Mouse (Mus musculus): ENCODE results near the gene Slc19a2. TPM values are rescaled to one million over a fixed set of nuclear protein-coding genes. Genes with fewer than 3 reads are reported as not detected.

Gene Slc19a2
- total RNA-seq (2014; rRNA removed; ENCODE audit: low replicate concordance) (7.6 and 10.6 TPM in 2 replicates), polyA plus RNA-seq (2015; fragmentation: Nextera tagmentation; extraction: Ambion mirVana) (5.0 and 5.3 TPM in 2 replicates)

DNA sequence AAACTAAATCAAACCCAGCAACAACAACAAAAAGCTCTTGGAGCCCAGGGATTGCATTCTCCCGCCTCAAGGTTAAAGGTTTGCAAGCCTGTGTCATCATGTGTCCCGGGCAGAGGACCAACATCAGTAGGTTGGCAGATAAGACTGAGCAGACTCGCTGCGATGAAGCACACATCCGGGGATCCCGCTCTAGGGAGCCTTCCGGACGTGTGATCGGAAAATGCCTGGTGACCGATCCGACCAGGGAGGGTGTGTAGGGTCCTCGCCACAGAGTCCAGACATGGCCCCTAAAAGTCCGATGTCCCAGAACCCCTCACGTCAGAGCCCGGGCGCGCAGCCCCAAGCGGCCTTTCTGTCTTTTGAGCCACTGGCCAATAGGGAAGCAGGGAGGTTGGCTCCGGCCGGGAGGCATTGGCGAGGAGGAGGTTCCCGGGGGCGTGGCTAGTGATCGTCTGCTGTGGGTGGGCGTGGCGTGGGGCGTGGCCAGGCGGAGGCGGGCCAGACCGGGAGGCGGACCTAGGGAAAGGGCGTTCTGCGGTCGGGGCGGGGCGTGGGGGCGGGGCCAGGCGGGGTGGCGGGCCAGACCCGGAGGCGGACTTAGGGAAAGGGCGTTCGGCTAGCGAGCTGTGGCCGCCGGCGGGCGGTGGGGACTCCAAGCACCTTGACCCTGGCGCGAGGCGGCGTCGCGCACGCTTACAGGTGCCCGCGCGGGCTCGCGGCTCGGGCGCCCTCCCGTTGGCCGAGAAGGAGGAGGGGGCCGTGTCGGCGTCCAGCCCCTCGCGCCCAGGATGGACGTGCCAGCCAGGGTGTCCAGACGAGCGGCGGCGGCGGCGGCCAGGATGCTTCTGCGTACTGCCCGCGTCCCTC is at the start of gene Slc19a2:
Slc19a2 (plus strand) TSS at position 582 of the 867 bp plus-strand sequence.
- no peaks in the 10 kb centered on the region for H3K27me3 ChIP-seq (ENCODE audit: control insufficient read depth, insufficient read depth, low read length)
- no peaks in the 10 kb centered on the region for H3K36me3 ChIP-seq (replicated peaks; ENCODE audit: control insufficient read depth, insufficient read depth, low read length)
- H3K9me3 ChIP-seq (replicated peaks; ENCODE audit: control insufficient read depth, low read length) = no peaks in the 10 kb centered on the region
- peak within 1 kb of the TSS; percentile 94 for H3K27ac ChIP-seq (ENCODE audit: low read depth)
- H3K9ac ChIP-seq (replicated peaks; ENCODE audit: low read depth, low read length) = peak within 1 kb of the TSS; percentile 69
- peak within 1 kb of the TSS; percentile 73 for H3K4me3 ChIP-seq (ENCODE audit: low read depth, low read length)
- peaks cover 25% of the 10 kb centered on the region for H3K4me1 ChIP-seq (ENCODE audit: control insufficient read depth, insufficient read depth)
- ATAC-seq (ENCODE audit: insufficient read depth, low read depth) (peak; percentile 94), DNase-seq (ENCODE audit: low spot score) (peak; percentile 99)
- peak within 1 kb of the TSS; percentile 90 for H3K4me2 ChIP-seq (ENCODE audit: low read depth, low read length)
- TF ChIP-seq CTCF (IDR thresholded peaks at IDR 0.05; ENCODE audit: low read depth) = no peak
- TF ChIP-seq EP300 (IDR thresholded peaks at IDR 0.05; ENCODE audit: low read depth) = peak; percentile 45
- under 1% methylated on average over 40 of the region's 79 CpGs for WGBS

DNA sequence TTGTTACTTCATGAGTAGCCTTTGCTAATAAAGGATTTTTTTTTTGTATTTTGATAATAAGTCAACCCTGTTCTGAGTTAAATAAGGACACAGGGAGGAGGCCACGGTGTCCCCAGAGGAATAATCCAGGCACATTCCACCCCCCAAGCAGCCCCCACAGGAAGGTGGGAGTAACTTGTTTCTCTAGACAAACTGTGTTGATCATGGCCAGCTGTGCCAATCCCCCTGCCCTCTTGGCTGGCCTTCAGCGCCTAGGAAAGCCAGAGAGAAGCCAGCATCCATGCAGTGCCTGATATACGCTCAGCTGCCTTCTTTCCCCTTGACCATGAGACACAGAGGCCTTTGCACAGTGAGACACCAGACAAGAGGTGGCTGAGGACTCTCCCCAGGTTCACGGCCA is 49.3 kb upstream of the Slc19a2 start:
- WGBS = 75% methylated on average over 4 of the region's 4 CpGs
- ATAC-seq (ENCODE audit: insufficient read depth, low read depth) = no peak
- H3K9ac ChIP-seq (replicated peaks; ENCODE audit: low read depth, low read length) = no peak overlapping the region

DNA sequence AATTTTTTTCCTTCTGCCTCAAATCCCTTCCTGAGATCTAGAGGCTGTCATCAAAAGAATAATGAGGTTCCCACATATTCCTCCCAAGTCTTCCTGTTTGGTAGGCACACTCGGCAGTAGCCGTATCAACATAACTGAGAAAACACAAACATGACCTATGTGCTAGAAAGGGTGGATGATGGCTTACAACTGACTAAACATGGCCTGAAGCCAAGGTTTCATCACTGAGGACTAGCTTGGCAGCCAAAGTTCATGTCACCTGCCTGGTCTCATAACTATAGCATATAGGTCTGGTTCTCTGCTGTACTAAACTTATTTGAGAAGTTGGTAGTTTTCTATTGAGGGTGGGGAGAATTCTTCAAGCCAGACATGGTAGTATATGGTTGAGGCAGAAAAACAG is 40.4 kb upstream of the Slc19a2 start:
- no peaks in the 10 kb centered on the region for H3K9me3 ChIP-seq (replicated peaks; ENCODE audit: control insufficient read depth, low read length)
- no peaks in the 10 kb centered on the region for H3K27me3 ChIP-seq (ENCODE audit: control insufficient read depth, insufficient read depth, low read length)
- DNase-seq (ENCODE audit: low spot score) = no peak
- no peak for TF ChIP-seq CTCF (IDR thresholded peaks at IDR 0.05; ENCODE audit: low read depth)
- no peak for TF ChIP-seq EP300 (IDR thresholded peaks at IDR 0.05; ENCODE audit: low read depth)
- H3K4me3 ChIP-seq (ENCODE audit: low read depth, low read length) = no peak overlapping the region
- no peaks in the 10 kb centered on the region for H3K4me1 ChIP-seq (ENCODE audit: control insufficient read depth, insufficient read depth)
- ATAC-seq (ENCODE audit: insufficient read depth, low read depth) = no peak
- no peak overlapping the region for H3K9ac ChIP-seq (replicated peaks; ENCODE audit: low read depth, low read length)
- no peak overlapping the region for H3K27ac ChIP-seq (ENCODE audit: low read depth)
- H3K36me3 ChIP-seq (replicated peaks; ENCODE audit: control insufficient read depth, insufficient read depth, low read length) = no peaks in the 10 kb centered on the region
- WGBS = 50% methylated on average over 2 of the region's 2 CpGs
- H3K4me2 ChIP-seq (ENCODE audit: low read depth, low read length) = no peak overlapping the region

More for the DNA sequence above, 49.3 kb upstream of the Slc19a2 start:
- Histone ChIP-seq H3K4me3 (ENCODE audit: low read depth, low read length) (no peak overlapping the region), H3K4me1 (ENCODE audit: control insufficient read depth, insufficient read depth) (no peaks in the 10 kb centered on the region), H3K27me3 (ENCODE audit: control insufficient read depth, insufficient read depth, low read length) (no peaks in the 10 kb centered on the region), H3K4me2 (ENCODE audit: low read depth, low read length) (no peak overlapping the region), H3K27ac (ENCODE audit: low read depth) (no peak overlapping the region), H3K36me3 (replicated peaks; ENCODE audit: control insufficient read depth, insufficient read depth, low read length) (no peaks in the 10 kb centered on the region), H3K9me3 (replicated peaks; ENCODE audit: control insufficient read depth, low read length) (no peaks in the 10 kb centered on the region)
- no peak for DNase-seq (ENCODE audit: low spot score)
- TF ChIP-seq CTCF (IDR thresholded peaks at IDR 0.05; ENCODE audit: low read depth) (no peak), EP300 (IDR thresholded peaks at IDR 0.05; ENCODE audit: low read depth) (no peak)

GRCm38 (mm10) chr1:164210899-164211298 is 37.9 kb upstream of the Slc19a2 start:
- TF ChIP-seq EP300 (IDR thresholded peaks at IDR 0.05; ENCODE audit: low read depth) (no peak), CTCF (IDR thresholded peaks at IDR 0.05; ENCODE audit: low read depth) (no peak)
- Histone ChIP-seq H3K4me2 (ENCODE audit: low read depth, low read length) (no peak overlapping the region), H3K27me3 (ENCODE audit: control insufficient read depth, insufficient read depth, low read length) (no peaks in the 10 kb centered on the region), H3K4me3 (ENCODE audit: low read depth, low read length) (no peak overlapping the region), H3K4me1 (ENCODE audit: control insufficient read depth, insufficient read depth) (no peaks in the 10 kb centered on the region), H3K36me3 (replicated peaks; ENCODE audit: control insufficient read depth, insufficient read depth, low read length) (no peaks in the 10 kb centered on the region), H3K27ac (ENCODE audit: low read depth) (no peak overlapping the region), H3K9me3 (replicated peaks; ENCODE audit: control insufficient read depth, low read length) (no peaks in the 10 kb centered on the region), H3K9ac (replicated peaks; ENCODE audit: low read depth, low read length) (no peak overlapping the region)
- DNase-seq (ENCODE audit: low spot score) = no peak
- WGBS = 82% methylated on average over 4 of the region's 4 CpGs
- ATAC-seq (ENCODE audit: insufficient read depth, low read depth) = no peak

DNA sequence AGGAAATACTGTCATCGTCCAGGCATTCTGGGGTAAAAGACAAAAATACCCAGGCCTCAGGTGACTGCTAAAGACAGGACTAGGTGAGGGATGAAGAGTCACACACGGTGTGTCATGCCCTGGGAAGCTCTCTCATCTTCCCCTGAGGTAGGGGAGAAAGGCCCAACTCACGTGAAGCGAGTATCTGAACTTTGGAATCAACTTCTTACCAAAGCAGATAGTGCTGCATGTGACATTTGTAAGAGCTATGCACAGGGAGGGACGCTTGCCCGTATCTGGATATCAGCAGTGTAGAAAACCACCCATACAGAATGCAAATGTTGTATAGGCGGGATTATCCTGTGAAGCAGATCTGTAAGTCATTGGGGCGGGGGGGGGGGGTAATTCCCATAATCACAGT is 36.2 kb upstream of the Slc19a2 start:
- DNase-seq (ENCODE audit: low spot score) = no peak
- 68% methylated on average over 8 of the region's 8 CpGs for WGBS
- Histone ChIP-seq H3K27ac (ENCODE audit: low read depth) (no peak overlapping the region), H3K4me1 (ENCODE audit: control insufficient read depth, insufficient read depth) (0 out of 2 replicates have a peak, but pooled peaks cover 2% of the 10 kb centered on the region), H3K9me3 (replicated peaks; ENCODE audit: control insufficient read depth, low read length) (no peaks in the 10 kb centered on the region), H3K36me3 (replicated peaks; ENCODE audit: control insufficient read depth, insufficient read depth, low read length) (no peaks in the 10 kb centered on the region), H3K4me2 (ENCODE audit: low read depth, low read length) (no peak overlapping the region), H3K27me3 (ENCODE audit: control insufficient read depth, insufficient read depth, low read length) (no peaks in the 10 kb centered on the region), H3K4me3 (ENCODE audit: low read depth, low read length) (no peak overlapping the region), H3K9ac (replicated peaks; ENCODE audit: low read depth, low read length) (no peak overlapping the region)
- TF ChIP-seq EP300 (IDR thresholded peaks at IDR 0.05; ENCODE audit: low read depth) = no peak
- TF ChIP-seq CTCF (IDR thresholded peaks at IDR 0.05; ENCODE audit: low read depth) = no peak
- no peak for ATAC-seq (ENCODE audit: insufficient read depth, low read depth)
